Mouse (Mus musculus): Measurements from ENCODE around the gene Mapk11. TPM values are rescaled to one million over a fixed set of nuclear protein-coding genes. Genes with fewer than 3 reads are reported as not detected.

The Mapk11 gene
- total and polyA plus RNA-seq, 3 experiments: 0.04 TPM; not detected in 1

- peaks cover 0 to 2% of the 10 kb centered on the region in 2 experiments; a peak in 1 of 4 replicates for H3K4me1 ChIP-seq (ENCODE audit: control insufficient read depth in 1 of 2, insufficient read depth in 2 of 2, low read length in 2 of 2)
- H3K4me3 ChIP-seq (ENCODE audit: control insufficient read depth in 1 of 2, insufficient read depth in 1 of 2, low read depth in 2 of 2, low read length in 2 of 2): no peak overlapping the region
- H3K27me3 ChIP-seq (ENCODE audit: control insufficient read depth in 1 of 2, insufficient read depth in 2 of 2, low read length in 2 of 2): no peaks in the 10 kb centered on the region
- no peaks in the 10 kb centered on the region for H3K79me2 ChIP-seq (ENCODE audit: control insufficient read depth, insufficient read depth, low read length, poor library complexity)
- H3K9me3 ChIP-seq (replicated peaks; ENCODE audit: insufficient read depth, low read length): no peaks in the 10 kb centered on the region
- no peak for DNase-seq (ENCODE audit: low read depth, low spot score)
- no peak overlapping the region for H3K27ac ChIP-seq (ENCODE audit: control insufficient read depth, low read depth, low read length)
- no peak for TF ChIP-seq MXI1 (IDR thresholded peaks at IDR 0.05; ENCODE audit: low read depth, low read length)
- TF ChIP-seq MAX (IDR thresholded peaks at IDR 0.05; ENCODE audit: low read length): no peak
- TF ChIP-seq MAFK (IDR thresholded peaks at IDR 0.05; ENCODE audit: borderline replicate concordance, low read depth, low read length): no peak
- TF ChIP-seq USF1 (IDR thresholded peaks at IDR 0.05; ENCODE audit: low read depth, low read length): no peak
- TF ChIP-seq TAL1 (IDR thresholded peaks at IDR 0.05; ENCODE audit: low read length): no peak
- TF ChIP-seq POLR2AphosphoS5 (IDR thresholded peaks at IDR 0.05; ENCODE audit: borderline replicate concordance, low read depth, low read length): no peak
- no peak for TF ChIP-seq GATA1 (IDR thresholded peaks at IDR 0.05; ENCODE audit: low read depth, low read length)
- no peak for TF ChIP-seq RAD21 (IDR thresholded peaks at IDR 0.05; ENCODE audit: low read depth, low read length)
- TF ChIP-seq GABPA (IDR thresholded peaks at IDR 0.05; ENCODE audit: low read depth, low read length): no peak
- TF ChIP-seq ZKSCAN1 (IDR thresholded peaks at IDR 0.05; ENCODE audit: low read depth, low read length): no peak
- H3K36me3 ChIP-seq (ENCODE audit: control insufficient read depth in 1 of 2, insufficient read depth in 2 of 2, low read length in 2 of 2): peaks cover 2 to 4% of the 10 kb centered on the region in 2 experiments; a peak in 3 of 4 replicates
- no peak overlapping the region for H3K9ac ChIP-seq (ENCODE audit: control insufficient read depth, low read depth, low read length, poor library complexity, severe bottlenecking)
These were observed 39.3 kb downstream of the Mapk11 start for GRCm38 (mm10) chr15:89110147-89110546.

DNA sequence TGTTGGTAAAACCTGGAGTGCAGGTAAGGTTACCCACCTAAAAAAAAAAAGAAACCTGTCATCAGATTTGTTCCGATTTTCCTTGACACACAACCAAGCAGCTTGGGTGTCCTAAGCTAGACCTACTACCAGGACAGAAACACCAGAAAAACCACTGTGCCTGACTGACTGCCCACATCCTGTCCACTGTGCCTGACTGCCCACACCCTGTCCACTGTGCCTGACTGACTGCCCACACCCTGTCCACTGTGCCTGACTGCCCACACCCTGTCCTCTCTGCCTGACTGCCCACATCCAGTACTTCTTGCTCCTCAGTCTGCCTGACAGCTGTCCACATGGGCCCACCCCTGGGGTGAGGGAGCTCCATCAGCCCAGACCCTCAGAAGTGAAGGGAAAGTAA, 42.5 kb downstream of the Mapk11 start:
- TF ChIP-seq SIN3A (IDR thresholded peaks at IDR 0.05; ENCODE audit: low read length): no peak
- Histone ChIP-seq H3K9ac (ENCODE audit: control insufficient read depth, low read depth, low read length, poor library complexity, severe bottlenecking) (no peak overlapping the region), H3K27me3 (ENCODE audit: control insufficient read depth in 1 of 2, insufficient read depth in 2 of 2, low read length in 2 of 2) (no peaks in the 10 kb centered on the region), H3K27ac (ENCODE audit: control insufficient read depth, low read depth, low read length) (no peak overlapping the region), H3K79me2 (ENCODE audit: control insufficient read depth, insufficient read depth, low read length, poor library complexity) (no peaks in the 10 kb centered on the region), H3K9me3 (replicated peaks; ENCODE audit: insufficient read depth, low read length) (no peaks in the 10 kb centered on the region), H3K4me3 (ENCODE audit: control insufficient read depth in 1 of 2, insufficient read depth in 1 of 2, low read depth in 2 of 2, low read length in 2 of 2) (no peak overlapping the region), H3K4me1 (ENCODE audit: control insufficient read depth in 1 of 2, insufficient read depth in 2 of 2, low read length in 2 of 2) (no peaks in the 10 kb centered on the region), H3K36me3 (ENCODE audit: control insufficient read depth in 1 of 2, insufficient read depth in 2 of 2, low read length in 2 of 2) (peaks cover 0 to 4% of the 10 kb centered on the region in 2 experiments; a peak in 2 of 4 replicates)
- no peak for DNase-seq (ENCODE audit: low read depth, low spot score)

DNA sequence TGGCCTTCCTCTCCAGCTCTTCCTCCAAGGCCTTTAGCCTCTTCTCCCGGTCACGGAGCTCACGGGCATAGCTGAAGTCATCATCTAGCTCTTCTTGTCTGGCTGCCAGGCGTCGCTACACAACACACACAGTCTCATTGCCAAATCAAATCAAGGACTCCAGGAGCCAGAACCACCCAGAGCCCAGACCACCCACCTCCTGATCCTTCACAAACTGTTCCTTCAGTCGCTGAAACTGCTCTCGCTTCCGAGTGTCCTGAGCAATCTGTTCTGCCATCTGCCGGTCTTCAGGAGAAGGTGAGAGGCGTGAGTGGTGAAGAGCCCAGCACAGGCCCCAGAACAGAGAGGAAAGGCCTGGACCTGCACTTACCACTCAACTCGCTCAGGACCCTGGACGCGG, 43.4 kb downstream of the Mapk11 start:
- no peak for TF ChIP-seq ZKSCAN1 (IDR thresholded peaks at IDR 0.05; ENCODE audit: low read depth, low read length)
- Histone ChIP-seq H3K79me2 (ENCODE audit: control insufficient read depth, insufficient read depth, low read length, poor library complexity) (no peaks in the 10 kb centered on the region), H3K27me3 (ENCODE audit: control insufficient read depth in 1 of 2, insufficient read depth in 2 of 2, low read length in 2 of 2) (no peaks in the 10 kb centered on the region), H3K9ac (ENCODE audit: control insufficient read depth, low read depth, low read length, poor library complexity, severe bottlenecking) (no peak overlapping the region), H3K9me3 (replicated peaks; ENCODE audit: insufficient read depth, low read length) (no peaks in the 10 kb centered on the region), H3K4me3 (ENCODE audit: control insufficient read depth in 1 of 2, insufficient read depth in 1 of 2, low read depth in 2 of 2, low read length in 2 of 2) (no peak overlapping the region), H3K36me3 (ENCODE audit: control insufficient read depth in 1 of 2, insufficient read depth in 2 of 2, low read length in 2 of 2) (peaks cover 0 to 4% of the 10 kb centered on the region in 2 experiments; a peak in 2 of 4 replicates), H3K27ac (ENCODE audit: control insufficient read depth, low read depth, low read length) (no peak overlapping the region), H3K4me1 (ENCODE audit: control insufficient read depth in 1 of 2, insufficient read depth in 2 of 2, low read length in 2 of 2) (no peaks in the 10 kb centered on the region)
- no peak for DNase-seq (ENCODE audit: low read depth, low spot score)

Data from MEL (cell line).